Mouse (Mus musculus): Measurements from ENCODE around the gene Rptor. TPM values are rescaled to one million over a fixed set of nuclear protein-coding genes. Genes with fewer than 3 reads are reported as not detected.

Gene Rptor
- 17.4 and 18.3 TPM in 2 replicates for polyA plus RNA-seq (2016; fragmentation: Nextera tagmentation; extraction: Ambion mirVana)

DNA sequence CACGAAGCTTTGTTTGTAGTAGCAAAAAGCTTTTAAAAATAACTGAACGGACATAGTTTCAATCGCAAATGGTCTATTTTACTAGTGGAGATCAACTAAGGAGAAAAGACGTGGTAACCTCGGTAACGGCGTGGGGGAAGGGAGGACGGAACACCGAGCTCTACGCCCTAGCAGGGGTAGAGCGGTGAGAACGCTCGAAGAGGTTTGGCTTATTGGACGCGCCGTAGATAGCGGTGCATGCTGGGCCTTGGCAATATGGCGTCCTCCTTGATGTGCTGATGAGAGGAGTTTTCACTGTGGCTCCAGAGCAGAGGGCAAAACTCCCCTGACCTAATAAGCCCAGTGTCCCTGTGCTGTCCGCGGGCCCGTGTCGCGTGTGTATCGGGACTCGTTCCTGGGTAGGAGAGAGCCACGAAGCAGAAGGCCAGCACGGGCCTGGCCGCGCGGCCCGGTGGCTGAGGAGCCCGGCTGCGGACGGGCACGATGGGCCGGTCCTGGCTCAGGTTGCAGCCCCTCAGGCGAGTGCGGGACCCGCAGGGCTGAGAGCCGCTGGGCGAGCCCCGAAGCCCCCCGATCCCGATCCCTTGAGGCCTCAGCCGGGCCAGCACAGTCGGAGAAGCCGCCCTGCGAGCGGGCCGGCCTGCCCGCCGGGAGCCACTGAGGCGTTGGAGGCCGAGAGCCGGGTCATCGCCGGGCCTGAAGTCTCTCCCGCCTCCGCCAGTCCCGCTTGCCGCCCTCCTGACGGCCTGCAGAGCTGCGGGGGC lies at the start of gene Rptor:
TSS of gene Rptor (plus strand) at position 143 of the 764 bp plus-strand sequence.
- Histone ChIP-seq H3K27ac (peak within 1 kb of the TSS; percentile 87), H3K4me2 (replicated peaks) (peak within 1 kb of the TSS; percentile 87)
- under 1% methylated on average over 62 of the region's 63 CpGs for WGBS

GRCm38 (mm10) chr11:119554706-119555105 lies 48.0 kb upstream of the Rptor start:
- no peaks in the 10 kb centered on the region for H3K36me3 ChIP-seq
- H3K4me1 ChIP-seq = peaks cover 52% of the 10 kb centered on the region
- 85% methylated on average over 7 of the region's 7 CpGs for WGBS
- H3K9ac ChIP-seq = no peak overlapping the region
- H3K4me3 ChIP-seq = no peak overlapping the region
- ATAC-seq (ENCODE audit: low FRiP score) = no peak
- no peak overlapping the region for H3K4me2 ChIP-seq (replicated peaks)
- H3K27ac ChIP-seq = no peak overlapping the region
- no peaks in the 10 kb centered on the region for H3K9me3 ChIP-seq (replicated peaks)
- H3K27me3 ChIP-seq = peaks cover 67% of the 10 kb centered on the region

More for the DNA sequence above, at the start of gene Rptor:
- Histone ChIP-seq H3K4me3 (peak within 1 kb of the TSS; percentile 100), H3K9ac (peak within 1 kb of the TSS; percentile 97), H3K36me3 (peaks cover 4% of the 10 kb centered on the region; the same call in 1 of the 2 replicates), H3K4me1 (peaks cover 10% of the 10 kb centered on the region), H3K9me3 (replicated peaks) (no peaks in the 10 kb centered on the region), H3K27me3 (no peaks in the 10 kb centered on the region)
- ATAC-seq (ENCODE audit: low FRiP score) = peak; percentile 96

GRCm38 (mm10) chr11:119555170-119555569 lies 47.5 kb upstream of the Rptor start:
- Histone ChIP-seq H3K4me3 (no peak overlapping the region), H3K27me3 (peaks cover 62% of the 10 kb centered on the region), H3K27ac (no peak overlapping the region), H3K9ac (no peak overlapping the region), H3K36me3 (no peaks in the 10 kb centered on the region), H3K9me3 (replicated peaks) (no peaks in the 10 kb centered on the region), H3K4me2 (replicated peaks) (no peak overlapping the region), H3K4me1 (peaks cover 52% of the 10 kb centered on the region)
- 85% methylated on average over 7 of the region's 7 CpGs for WGBS
- ATAC-seq (ENCODE audit: low FRiP score) = no peak

DNA sequence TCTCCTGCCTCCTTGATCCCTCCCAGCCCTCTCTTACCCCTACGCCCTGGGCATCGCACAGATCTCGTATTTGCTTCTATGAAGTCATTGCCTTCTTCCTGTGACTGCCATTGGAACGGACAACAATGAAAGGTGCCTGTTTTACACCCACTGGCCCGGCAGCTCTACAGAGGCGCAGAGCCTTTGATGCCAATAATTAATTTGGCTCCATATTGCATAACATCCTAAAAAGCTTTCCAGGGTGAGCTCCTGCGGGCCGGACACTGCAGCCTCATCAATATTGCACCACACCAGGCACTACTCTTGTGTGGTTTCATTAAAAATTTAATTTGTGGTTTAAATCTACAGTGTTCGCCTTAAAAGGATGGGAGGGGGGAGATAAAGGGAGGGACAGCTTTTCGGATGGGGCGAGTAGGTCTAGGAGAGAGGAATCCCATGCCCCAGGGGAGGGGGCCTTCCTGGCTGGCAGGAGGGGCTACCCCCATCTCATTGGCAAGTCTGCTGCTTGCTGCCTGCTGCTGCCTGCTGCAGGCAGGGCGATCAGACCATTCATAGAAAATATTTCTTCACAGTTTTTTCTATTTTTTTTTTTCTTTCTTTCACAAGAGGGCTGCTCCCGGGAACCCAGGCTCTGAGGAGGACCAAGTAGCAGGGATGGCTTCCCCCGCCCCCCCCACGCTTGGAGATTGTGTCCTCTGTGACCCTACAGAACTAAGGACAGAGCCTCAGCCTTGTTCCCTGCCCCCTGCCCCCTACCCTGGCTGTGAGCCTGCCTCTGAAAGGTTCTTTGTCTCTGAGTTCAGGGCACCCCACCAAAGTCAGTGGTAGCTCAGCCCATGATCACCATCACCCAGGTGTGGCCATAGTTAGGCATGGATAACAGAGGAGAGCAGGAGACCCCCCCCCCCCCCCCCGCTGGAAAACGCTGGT lies 44.5 kb upstream of the Rptor start:
- H3K4me2 ChIP-seq (replicated peaks) = peak overlapping the region; percentile 41
- ATAC-seq (ENCODE audit: low FRiP score) = peak; percentile 41; the same call in 1 of the 2 replicates
- peaks cover 49% of the 10 kb centered on the region for H3K27me3 ChIP-seq
- peaks cover 37% of the 10 kb centered on the region for H3K4me1 ChIP-seq
- no peaks in the 10 kb centered on the region for H3K36me3 ChIP-seq
- no peaks in the 10 kb centered on the region for H3K9me3 ChIP-seq (replicated peaks)
- peak overlapping the region; percentile 95 for H3K27ac ChIP-seq
- 18% methylated on average over 15 of the region's 17 CpGs for WGBS
- H3K9ac ChIP-seq = peak overlapping the region; percentile 53
- no peak overlapping the region for H3K4me3 ChIP-seq

DNA sequence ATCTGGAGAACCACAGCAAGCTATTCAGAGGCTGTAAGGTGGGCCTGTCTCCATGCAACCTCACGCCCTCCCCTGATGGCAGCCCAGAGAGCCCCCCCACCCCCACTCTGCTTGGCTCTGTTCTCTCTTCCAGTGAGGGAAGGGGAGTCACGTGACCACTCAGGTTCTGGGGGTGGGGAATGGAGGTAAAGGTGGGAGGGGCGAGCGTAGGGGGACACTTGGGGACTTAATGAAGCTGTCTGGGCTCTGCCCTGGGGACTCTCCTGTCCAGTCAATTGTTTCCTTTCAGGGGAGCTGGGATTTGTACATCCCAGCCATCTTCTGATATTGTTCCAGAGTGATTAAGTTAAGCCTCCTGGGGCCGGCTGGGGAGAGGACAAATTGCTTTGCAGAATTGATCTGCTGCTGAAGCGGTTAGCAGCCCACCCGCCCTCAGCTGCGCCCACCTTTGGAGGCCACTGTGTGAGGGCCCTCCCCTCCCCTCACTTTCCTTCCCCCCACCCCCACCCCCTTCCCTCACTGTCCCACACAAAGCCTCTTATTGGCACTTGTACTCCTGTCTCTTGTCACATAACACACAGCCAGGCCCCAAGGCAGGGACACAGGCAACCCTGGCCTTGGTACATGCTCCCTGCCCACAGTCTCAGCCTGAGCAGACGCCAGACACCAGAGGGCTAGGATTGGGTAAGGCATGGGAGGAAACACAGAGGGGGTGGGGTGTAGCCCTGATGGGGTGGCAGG lies 43.7 kb upstream of the Rptor start:
- Histone ChIP-seq H3K27ac (peak overlapping the region; percentile 95), H3K4me1 (peaks cover 40% of the 10 kb centered on the region), H3K9ac (peak overlapping the region; percentile 53), H3K4me2 (replicated peaks) (peak overlapping the region; percentile 41), H3K9me3 (replicated peaks) (no peaks in the 10 kb centered on the region), H3K36me3 (no peaks in the 10 kb centered on the region), H3K4me3 (no peak overlapping the region), H3K27me3 (peaks cover 51% of the 10 kb centered on the region)
- ATAC-seq (ENCODE audit: low FRiP score) = peak; percentile 88
- 3% methylated on average over 9 of the region's 9 CpGs for WGBS

GRCm38 (mm10) chr11:119562286-119562685 lies 40.4 kb upstream of the Rptor start:
- ATAC-seq (ENCODE audit: low FRiP score) = no peak
- Histone ChIP-seq H3K4me3 (no peak overlapping the region), H3K36me3 (no peaks in the 10 kb centered on the region), H3K27me3 (peaks cover 40% of the 10 kb centered on the region), H3K9me3 (replicated peaks) (no peaks in the 10 kb centered on the region), H3K27ac (no peak overlapping the region), H3K4me2 (replicated peaks) (no peak overlapping the region), H3K9ac (no peak overlapping the region), H3K4me1 (peaks cover 53% of the 10 kb centered on the region)
- WGBS = 22% methylated on average over 6 of the region's 6 CpGs

DNA sequence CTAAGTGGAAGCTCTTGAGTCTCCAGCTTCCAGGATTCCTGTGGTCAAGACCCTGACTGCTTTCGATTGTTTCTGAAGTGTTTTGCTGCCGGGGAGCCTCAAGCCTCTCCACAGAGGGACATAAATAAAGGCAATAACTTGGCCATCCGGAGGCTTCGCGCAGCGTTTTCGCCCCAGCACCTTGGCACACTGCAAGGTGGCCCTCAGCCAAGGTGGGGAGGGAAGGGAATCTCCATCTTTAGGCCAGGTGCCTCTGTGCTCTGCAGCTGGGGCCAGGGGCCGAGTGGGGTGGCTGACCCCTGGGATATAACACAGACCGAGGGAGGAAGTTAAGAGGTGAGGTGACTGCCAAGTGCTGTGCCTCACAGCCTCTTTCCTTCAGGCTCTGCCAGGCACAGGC lies 39.5 kb upstream of the Rptor start:
- no peak overlapping the region for H3K4me3 ChIP-seq
- no peak overlapping the region for H3K4me2 ChIP-seq (replicated peaks)
- no peaks in the 10 kb centered on the region for H3K9me3 ChIP-seq (replicated peaks)
- ATAC-seq (ENCODE audit: low FRiP score) = no peak
- H3K36me3 ChIP-seq = no peaks in the 10 kb centered on the region
- no peak overlapping the region for H3K9ac ChIP-seq
- H3K27ac ChIP-seq = no peak overlapping the region
- peaks cover 38% of the 10 kb centered on the region for H3K27me3 ChIP-seq
- WGBS = 79% methylated on average over 9 of the region's 9 CpGs
- H3K4me1 ChIP-seq = peaks cover 44% of the 10 kb centered on the region

DNA sequence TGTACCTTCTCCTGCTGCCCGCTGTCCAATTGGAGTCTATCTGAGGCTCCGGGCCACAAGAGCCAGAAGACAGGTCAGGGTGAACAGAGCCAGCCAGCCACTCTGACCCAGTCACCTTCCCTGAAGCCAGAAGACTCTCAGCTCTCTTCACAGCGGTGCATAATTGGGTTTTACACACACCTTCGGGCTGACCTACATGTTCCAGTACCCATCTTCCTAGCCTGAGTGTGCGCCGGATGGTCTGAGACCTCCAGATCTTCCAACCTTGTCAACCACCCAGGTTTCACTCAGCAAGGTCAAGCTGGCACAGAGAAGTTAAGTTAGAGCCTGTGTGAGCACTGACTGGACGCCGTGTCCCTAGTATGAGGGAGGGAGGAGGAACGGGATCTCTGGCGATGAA lies 38.3 kb upstream of the Rptor start:
- Histone ChIP-seq H3K27me3 (peaks cover 38% of the 10 kb centered on the region), H3K36me3 (no peaks in the 10 kb centered on the region), H3K9me3 (replicated peaks) (no peaks in the 10 kb centered on the region), H3K9ac (no peak overlapping the region), H3K27ac (no peak overlapping the region), H3K4me1 (peaks cover 32% of the 10 kb centered on the region), H3K4me2 (replicated peaks) (no peak overlapping the region), H3K4me3 (no peak overlapping the region)
- no peak for ATAC-seq (ENCODE audit: low FRiP score)
- 81% methylated on average over 10 of the region's 10 CpGs for WGBS

DNA sequence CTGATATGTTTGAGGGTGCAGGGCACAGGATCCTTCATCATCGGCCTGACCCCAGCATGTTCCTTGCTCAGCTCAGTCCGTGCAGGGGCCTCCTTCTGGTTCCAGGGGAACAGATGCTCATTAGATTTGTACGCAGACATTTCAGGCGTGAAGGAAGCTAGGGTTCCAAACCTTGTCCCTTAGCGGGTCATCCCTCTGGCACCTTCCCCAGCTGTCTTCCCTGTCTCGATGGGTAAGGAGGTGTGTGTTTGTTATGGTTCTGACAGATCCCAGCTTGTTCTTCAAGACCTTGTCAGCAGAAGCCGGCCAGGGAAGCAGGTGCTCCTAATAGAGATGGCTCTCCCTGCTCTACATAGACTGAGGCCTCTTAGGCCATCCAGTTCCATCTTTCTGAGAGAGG lies 37.7 kb upstream of the Rptor start:
- no peaks in the 10 kb centered on the region for H3K36me3 ChIP-seq
- H3K9me3 ChIP-seq (replicated peaks) = no peaks in the 10 kb centered on the region
- H3K4me2 ChIP-seq (replicated peaks) = no peak overlapping the region
- peaks cover 25% of the 10 kb centered on the region for H3K4me1 ChIP-seq
- no peak for ATAC-seq (ENCODE audit: low FRiP score)
- 57% methylated on average over 7 of the region's 7 CpGs for WGBS
- H3K27me3 ChIP-seq = peaks cover 38% of the 10 kb centered on the region
- H3K9ac ChIP-seq = no peak overlapping the region
- no peak overlapping the region for H3K4me3 ChIP-seq
- no peak overlapping the region for H3K27ac ChIP-seq

DNA sequence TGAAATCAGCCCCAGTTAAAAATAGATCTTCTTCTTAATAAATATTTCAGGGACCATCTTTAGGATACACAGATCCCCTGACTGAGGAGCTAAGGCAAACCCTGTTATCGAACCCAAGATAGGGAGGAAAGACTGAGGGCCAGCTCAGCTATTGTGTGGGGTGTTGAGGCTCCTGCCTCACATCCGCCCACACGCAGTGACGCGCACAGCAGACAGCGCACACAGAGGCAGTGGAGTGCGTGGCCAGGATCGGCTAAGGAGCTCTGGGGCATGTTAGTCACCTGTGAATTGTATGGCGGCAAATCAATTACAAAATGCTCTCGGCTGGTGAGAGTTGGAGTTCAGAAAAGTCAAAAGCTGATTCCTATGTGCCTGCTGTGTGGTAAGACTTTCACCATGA lies 37.0 kb upstream of the Rptor start:
- H3K27ac ChIP-seq = no peak overlapping the region
- H3K27me3 ChIP-seq = peaks cover 38% of the 10 kb centered on the region
- no peaks in the 10 kb centered on the region for H3K9me3 ChIP-seq (replicated peaks)
- peaks cover 24% of the 10 kb centered on the region for H3K4me1 ChIP-seq
- H3K4me2 ChIP-seq (replicated peaks) = no peak overlapping the region
- 30% methylated on average over 10 of the region's 10 CpGs for WGBS
- no peak overlapping the region for H3K4me3 ChIP-seq
- no peaks in the 10 kb centered on the region for H3K36me3 ChIP-seq
- no peak overlapping the region for H3K9ac ChIP-seq
- no peak; the same call in 1 of the 2 replicates for ATAC-seq (ENCODE audit: low FRiP score)

GRCm38 (mm10) chr11:119566188-119566587 lies 36.5 kb upstream of the Rptor start:
- ATAC-seq (ENCODE audit: low FRiP score) = no peak
- Histone ChIP-seq H3K27me3 (peaks cover 36% of the 10 kb centered on the region), H3K4me2 (replicated peaks) (no peak overlapping the region), H3K4me3 (no peak overlapping the region), H3K4me1 (peaks cover 24% of the 10 kb centered on the region), H3K36me3 (no peaks in the 10 kb centered on the region), H3K27ac (no peak overlapping the region), H3K9me3 (replicated peaks) (no peaks in the 10 kb centered on the region), H3K9ac (no peak overlapping the region)
- 60% methylated on average over 5 of the region's 5 CpGs for WGBS
